Mouse (Mus musculus) hindbrain, embryonic 15.5 days (tissue): ENCODE results near the gene Arl6. TPM values are rescaled to one million over a fixed set of nuclear protein-coding genes. Genes with fewer than 3 reads are reported as not detected.

Experiments used
- ATAC-seq: fragments of 200-750 bp; cut with Nextera tagmentation; 2 replicates; pipeline ENCODE4 v1.8.0; 2017; ENCODE audit warnings: low read depth, moderate number of reproducible peaks, moderate TSS enrichment; ENCODE audit not compliant: low FRiP score
- H3K27ac ChIP-seq: fragments of 300-500 bp; sonication (generic); replicated peaks from 2 replicates; pipeline ENCODE4 v1.5.1; 2015; ENCODE audit warnings: mild to moderate bottlenecking, inconsistent platforms
- H3K27me3 ChIP-seq: fragments of 300-500 bp; sonication (generic); 2 replicates; pipeline ENCODE4 v1.6.1; 2015; ENCODE audit warnings: control low read depth, inconsistent platforms
- H3K36me3 ChIP-seq: fragments of 300-500 bp; sonication (generic); 2 replicates; pipeline ENCODE4 v1.6.1; 2015; ENCODE audit warnings: control low read depth, inconsistent platforms
- H3K4me1 ChIP-seq: fragments of 300-500 bp; sonication (generic); replicated peaks from 2 replicates; pipeline ENCODE4 v1.6.1; 2015; ENCODE audit warnings: control low read depth, inconsistent platforms
- H3K4me2 ChIP-seq: fragments of 300-500 bp; sonication (generic); 2 replicates; pipeline ENCODE4 v1.6.1; 2015; ENCODE audit warnings: moderate library complexity, mild to moderate bottlenecking, inconsistent platforms
- H3K4me3 ChIP-seq: fragments of 300-500 bp; sonication (generic); 2 replicates; pipeline ENCODE4 v1.5.1; 2015; ENCODE audit warnings: mild to moderate bottlenecking, inconsistent platforms
- H3K9ac ChIP-seq: fragments of 300-500 bp; sonication (generic); 2 replicates; pipeline ENCODE4 v1.6.1; 2015; ENCODE audit warnings: inconsistent platforms
- H3K9me3 ChIP-seq: fragments of 300-500 bp; sonication (generic); 2 replicates; pipeline ENCODE4 v1.6.1; 2016; ENCODE audit warnings: control low read depth, inconsistent platforms
- WGBS: fragments of 180-500 bp; shearing (Covaris S2); methylation state at CpG from one replicate; pipeline ENCODE4 v1.1.7; 2015; 5-methylcytosine and 5-hydroxymethylcytosine counted together
- polyA plus RNA-seq: library from polyadenylated mRNA; unstranded; fragments of >200 nt; fragmentation: Nextera tagmentation; extraction: Ambion mirVana; gene quantifications from 2 replicates; pipeline ENCODE4 v1.2.1, GENCODE M21; 2015

Gene Arl6
- 53.0 and 56.4 TPM in 2 replicates for polyA plus RNA-seq

GRCm38 (mm10) chr16:59639102-59639691 is at the start of gene Arl6:
Gene Arl6, minus strand, starts transcription at chr16:59639391.
- H3K4me2 ChIP-seq, result peak within 1 kb of the TSS; percentile 59
- whole genome bisulfite sequencing, result under 1% methylated on average over 46 of the region's 46 CpGs

GRCm38 (mm10) chr16:59685135-59685534 is 45.9 kb upstream of the Arl6 start:
- H3K27ac ChIP-seq, result no peak overlapping the region
- H3K9ac ChIP-seq, result no peak overlapping the region
- WGBS, result 73% methylated on average over 5 of the region's 5 CpGs
- peaks cover 7% of the 10 kb centered on the region; the same call in 1 of the 2 replicates for H3K4me1 ChIP-seq
- no peaks in the 10 kb centered on the region for H3K9me3 ChIP-seq
- no peaks in the 10 kb centered on the region for H3K36me3 ChIP-seq
- H3K4me3 ChIP-seq, result no peak overlapping the region
- H3K27me3 ChIP-seq, result no peaks in the 10 kb centered on the region
- no peak overlapping the region for H3K4me2 ChIP-seq
- no peak for ATAC-seq

More at GRCm38 (mm10) chr16:59639102-59639691, at the start of gene Arl6:
- no peaks in the 10 kb centered on the region for H3K27me3 ChIP-seq
- H3K9me3 ChIP-seq, result no peaks in the 10 kb centered on the region
- peak within 1 kb of the TSS; percentile 86 for H3K9ac ChIP-seq
- H3K27ac ChIP-seq, result peak within 1 kb of the TSS; percentile 100
- peak; percentile 98 for ATAC-seq
- H3K36me3 ChIP-seq, result no peaks in the 10 kb centered on the region
- peaks cover 14% of the 10 kb centered on the region for H3K4me1 ChIP-seq
- peak within 1 kb of the TSS; percentile 95 for H3K4me3 ChIP-seq

- H3K4me2 ChIP-seq, result peak overlapping the region; percentile 44
- no peak overlapping the region for H3K9ac ChIP-seq
- no peaks in the 10 kb centered on the region for H3K9me3 ChIP-seq
- ATAC-seq, result peak; percentile 88
- peaks cover 7% of the 10 kb centered on the region; the same call in 1 of the 2 replicates for H3K4me1 ChIP-seq
- H3K4me3 ChIP-seq, result no peak overlapping the region
- no peaks in the 10 kb centered on the region for H3K27me3 ChIP-seq
- H3K27ac ChIP-seq, result no peak overlapping the region
- H3K36me3 ChIP-seq, result no peaks in the 10 kb centered on the region
- 5% methylated on average over 8 of the region's 8 CpGs for WGBS
Observed at GRCm38 (mm10) chr16:59683434-59683833, 44.2 kb upstream of the Arl6 start.

- WGBS, result 89% methylated on average over 8 of the region's 8 CpGs
- Histone ChIP-seq H3K27me3 (no peaks in the 10 kb centered on the region), H3K36me3 (no peaks in the 10 kb centered on the region), H3K4me1 (peaks cover 7% of the 10 kb centered on the region; the same call in 1 of the 2 replicates), H3K9ac (no peak overlapping the region), H3K27ac (no peak overlapping the region), H3K9me3 (no peaks in the 10 kb centered on the region), H3K4me3 (no peak overlapping the region), H3K4me2 (no peak overlapping the region)
- no peak for ATAC-seq
Observed at GRCm38 (mm10) chr16:59682216-59682891, 43.2 kb upstream of the Arl6 start.

GRCm38 (mm10) chr16:59666938-59667337 is 27.7 kb upstream of the Arl6 start:
- no peaks in the 10 kb centered on the region for H3K36me3 ChIP-seq
- no peaks in the 10 kb centered on the region for H3K27me3 ChIP-seq
- H3K9ac ChIP-seq, result no peak overlapping the region
- 88% methylated on average over 2 of the region's 2 CpGs for WGBS
- ATAC-seq, result no peak
- no peak overlapping the region for H3K4me3 ChIP-seq
- no peak overlapping the region for H3K4me2 ChIP-seq
- no peaks in the 10 kb centered on the region for H3K4me1 ChIP-seq
- no peak overlapping the region for H3K27ac ChIP-seq
- no peaks in the 10 kb centered on the region for H3K9me3 ChIP-seq

- no peak overlapping the region for H3K4me2 ChIP-seq
- no peak overlapping the region for H3K27ac ChIP-seq
- no peaks in the 10 kb centered on the region for H3K36me3 ChIP-seq
- H3K27me3 ChIP-seq, result no peaks in the 10 kb centered on the region
- H3K4me1 ChIP-seq, result 0 out of 2 replicates have a peak, but pooled peaks cover 4% of the 10 kb centered on the region
- H3K9me3 ChIP-seq, result no peaks in the 10 kb centered on the region
- 43% methylated on average over 2 of the region's 2 CpGs for WGBS
- H3K4me3 ChIP-seq, result no peak overlapping the region
- ATAC-seq, result no peak
- no peak overlapping the region for H3K9ac ChIP-seq
Observed at GRCm38 (mm10) chr16:59643766-59644165, 4.6 kb upstream of the Arl6 start.

GRCm38 (mm10) chr16:59639985-59640384 is 794 bp upstream of the Arl6 start:
- Histone ChIP-seq H3K27ac (peak overlapping the region; percentile 100), H3K4me3 (0 out of 2 replicates have a peak overlapping the region, but pooled peaks have one; percentile 95)

GRCm38 (mm10) chr16:59634598-59634997 is 4.6 kb downstream of the Arl6 start:
- no peak overlapping the region for H3K4me3 ChIP-seq
- WGBS, result 78% methylated on average over 2 of the region's 2 CpGs
- no peak overlapping the region for H3K4me2 ChIP-seq

More at GRCm38 (mm10) chr16:59639985-59640384, 794 bp upstream of the Arl6 start:
- Histone ChIP-seq H3K9me3 (no peaks in the 10 kb centered on the region), H3K9ac (no peak overlapping the region), H3K4me1 (peaks cover 14% of the 10 kb centered on the region), H3K27me3 (no peaks in the 10 kb centered on the region), H3K4me2 (peak overlapping the region; percentile 59), H3K36me3 (no peaks in the 10 kb centered on the region)
- ATAC-seq, result no peak
- 91% methylated on average over 3 of the region's 3 CpGs for WGBS

GRCm38 (mm10) chr16:59621554-59621953 is 17.6 kb downstream of the Arl6 start:
- no peaks in the 10 kb centered on the region for H3K27me3 ChIP-seq
- no peaks in the 10 kb centered on the region for H3K36me3 ChIP-seq
- no peak overlapping the region for H3K4me3 ChIP-seq
- ATAC-seq, result no peak
- over 99% methylated on average over 2 of the region's 2 CpGs for WGBS
- no peaks in the 10 kb centered on the region for H3K9me3 ChIP-seq
- no peak overlapping the region for H3K9ac ChIP-seq
- no peak overlapping the region for H3K4me2 ChIP-seq
- no peaks in the 10 kb centered on the region for H3K4me1 ChIP-seq
- H3K27ac ChIP-seq, result no peak overlapping the region

More at GRCm38 (mm10) chr16:59634598-59634997, 4.6 kb downstream of the Arl6 start:
- no peak overlapping the region for H3K9ac ChIP-seq
- no peak overlapping the region for H3K27ac ChIP-seq
- H3K9me3 ChIP-seq, result no peaks in the 10 kb centered on the region
- H3K27me3 ChIP-seq, result no peaks in the 10 kb centered on the region
- peaks cover 10% of the 10 kb centered on the region for H3K4me1 ChIP-seq
- peaks cover 12% of the 10 kb centered on the region for H3K36me3 ChIP-seq
- no peak for ATAC-seq

GRCm38 (mm10) chr16:59617167-59617566 is 22.0 kb downstream of the Arl6 start:
- Histone ChIP-seq H3K4me1 (no peaks in the 10 kb centered on the region), H3K27ac (no peak overlapping the region), H3K4me2 (no peak overlapping the region), H3K27me3 (no peaks in the 10 kb centered on the region), H3K9me3 (no peaks in the 10 kb centered on the region), H3K4me3 (no peak overlapping the region), H3K9ac (no peak overlapping the region), H3K36me3 (no peaks in the 10 kb centered on the region)
- ATAC-seq, result peak; percentile 63; the same call in 1 of the 2 replicates
- 37% methylated on average over 3 of the region's 3 CpGs for WGBS

GRCm38 (mm10) chr16:59615675-59616074 is 23.5 kb downstream of the Arl6 start:
- no peaks in the 10 kb centered on the region for H3K9me3 ChIP-seq
- H3K36me3 ChIP-seq, result peaks cover 5% of the 10 kb centered on the region; the same call in 1 of the 2 replicates
- no peak for ATAC-seq
- no peak overlapping the region for H3K4me3 ChIP-seq
- no peak overlapping the region for H3K4me2 ChIP-seq
- no peak overlapping the region for H3K27ac ChIP-seq
- no peak overlapping the region for H3K9ac ChIP-seq
- WGBS, result 72% methylated on average over 3 of the region's 3 CpGs
- H3K27me3 ChIP-seq, result no peaks in the 10 kb centered on the region
- no peaks in the 10 kb centered on the region for H3K4me1 ChIP-seq

GRCm38 (mm10) chr16:59610750-59611149 is 28.4 kb downstream of the Arl6 start:
- peaks cover 5% of the 10 kb centered on the region; the same call in 1 of the 2 replicates for H3K36me3 ChIP-seq
- H3K27me3 ChIP-seq, result no peaks in the 10 kb centered on the region
- 89% methylated on average over 1 of the region's 1 CpGs for WGBS
- no peak overlapping the region for H3K4me3 ChIP-seq
- H3K9ac ChIP-seq, result no peak overlapping the region
- no peaks in the 10 kb centered on the region for H3K4me1 ChIP-seq
- H3K9me3 ChIP-seq, result no peaks in the 10 kb centered on the region
- no peak overlapping the region for H3K27ac ChIP-seq
- no peak overlapping the region for H3K4me2 ChIP-seq
- ATAC-seq, result no peak
